Mouse (Mus musculus) megakaryocyte, embryonic 14.5 days (primary cell): ENCODE measurements around the gene Nup188.

Experiments used
- FLI1 ChIP-seq: IDR thresholded peaks from 2 replicates; pipeline ENCODE4 v1.6.1; 2012; ENCODE audit warnings: low read length, inconsistent platforms, mixed read lengths
- GATA1 ChIP-seq: IDR thresholded peaks from 3 replicates; pipeline ENCODE4 v1.6.1; 2012; ENCODE audit warnings: mixed read lengths, low read length, inconsistent platforms, borderline replicate concordance

DNA sequence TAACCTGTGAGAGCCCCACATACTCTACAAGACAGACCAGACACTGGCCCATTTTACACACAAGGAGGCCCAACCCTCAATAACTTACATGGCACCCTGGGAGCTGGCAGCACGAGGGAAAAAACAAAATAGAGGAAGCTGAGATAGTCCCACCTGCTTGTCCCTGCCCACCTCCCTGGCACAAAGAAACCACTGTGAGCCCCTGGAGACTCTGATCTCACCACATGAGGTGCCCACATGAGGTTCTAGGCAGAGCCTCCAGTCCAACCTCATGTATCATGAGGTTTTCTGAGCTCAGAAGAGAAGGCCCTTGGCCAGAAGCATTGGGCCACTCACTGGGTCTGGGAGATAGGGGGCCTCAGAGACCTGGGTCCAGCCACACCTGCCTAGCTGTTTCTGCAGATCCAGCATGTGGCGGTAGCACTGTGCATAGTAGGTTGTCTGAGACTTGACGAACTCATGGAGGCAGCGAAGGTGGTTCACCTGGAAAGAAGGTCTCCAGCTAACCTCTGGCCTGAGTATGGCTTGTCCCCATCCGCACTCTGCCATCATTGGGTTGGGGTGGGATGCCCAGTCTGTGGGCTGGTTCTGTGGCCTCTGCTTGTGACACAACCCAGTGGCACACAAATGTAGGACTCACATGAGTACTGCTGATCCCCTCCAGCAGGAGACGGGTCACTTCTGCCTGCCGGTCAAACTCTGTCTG is 59.9 kb downstream of the Nup188 start:
- TF ChIP-seq GATA1 (no peak), FLI1 (no peak)
